ENCODE assay signal across 27 mouse cellular contexts in genomic region chr4:143305987-143306772, GRCm38 (mm10). TPM values are rescaled to one million over a fixed set of nuclear protein-coding genes. Genes with fewer than 3 reads are reported as not detected.
DNase-seq lines count a peak whose midpoint lies in the region; ATAC-seq and TF ChIP-seq lines count a peak whose summit lies in the region.
"Had no signal": no experiment of that assay in that cellular context is flagged by ENCODE, and none has a peak within 500 bp of the region (broad histone marks: within the 10 kb centered on the region; RNA-seq: fewer than 3 reads in every experiment).

No protein-coding gene starts in this region.

- no peak for TF ChIP-seq EP300 in lung, postnatal 0 days (IDR thresholded peaks at IDR 0.05)

- no peak overlapping the region for H3K4me3 ChIP-seq in lung, postnatal 0 days (ENCODE audit: low read depth, low read length)
- no peak overlapping the region for H3K4me3 ChIP-seq in midbrain, postnatal 0 days (ENCODE audit: low read depth, low read length)
- H3K4me3 ChIP-seq: embryonic facial prominence, embryonic 12.5 days; erythroblast, embryonic 14.5 days; gastrocnemius, adult 2 months; kidney, embryonic 15.5 days; limb, embryonic 13.5 days; liver, embryonic 13.5 days; neural tube, embryonic 12.5 days had no signal

- H3K36me3 ChIP-seq in lung, postnatal 0 days (ENCODE audit: insufficient read depth, low read length), result no peaks in the 10 kb centered on the region
- H3K36me3 ChIP-seq in midbrain, postnatal 0 days (ENCODE audit: insufficient read depth, low read length), result no peaks in the 10 kb centered on the region
- H3K36me3 ChIP-seq: embryonic facial prominence, embryonic 12.5 days; kidney, embryonic 15.5 days; liver, embryonic 13.5 days; neural tube, embryonic 12.5 days had no signal

- no peak overlapping the region for H3K27ac ChIP-seq in lung, postnatal 0 days (ENCODE audit: low read length)
- no peak overlapping the region for H3K27ac ChIP-seq in midbrain, postnatal 0 days (ENCODE audit: low read depth, low read length)
- H3K27ac ChIP-seq: embryonic facial prominence, embryonic 12.5 days; gastrocnemius, adult 2 months; hindbrain, embryonic 14.5 days; kidney, embryonic 15.5 days; limb, embryonic 13.5 days; liver, embryonic 13.5 days; neural tube, embryonic 12.5 days; stomach, postnatal 0 days had no signal

- 48% methylated on average over 5 of the region's 5 CpGs for whole genome bisulfite sequencing in lung, postnatal 0 days
- 62% methylated on average over 5 of the region's 5 CpGs for WGBS in midbrain, postnatal 0 days

- DNase-seq in embryo, embryonic 10.5 days (ENCODE audit: low spot score), result peak; percentile 37
- no peak for DNase-seq in embryo, embryonic 9.5 days (ENCODE audit: extremely low spot score)
- peak; percentile 14 for DNase-seq in lung, postnatal 0 days (ENCODE audit: low spot score)
- no peak for DNase-seq in lung, postnatal 14 days
- peak; percentile 83 for DNase-seq in ZHBTc4 (ENCODE audit: low read depth, low spot score)
- DNase-seq in midbrain, postnatal 0 days (ENCODE audit: low spot score), result peak; percentile 63
- no peak for DNase-seq in layer of hippocampus, postnatal 25 days (ENCODE audit: extremely low spot score in 1 of 2, low spot score in 1 of 2)
- DNase-seq: adrenal gland, adult 8-10 months; cerebellum, postnatal 10 days; gastrocnemius, adult 2 months; heart, postnatal 10 days; kidney, postnatal 4 days; layer of hippocampus, adult 9-11 months; liver, embryonic 13.5 days had no signal

- ATAC-seq in lung, postnatal 0 days, result no peak
- no peak for ATAC-seq in midbrain, postnatal 0 days (ENCODE audit: low FRiP score)
- ATAC-seq: CD4-positive, CD25-positive, alpha-beta regulatory T cell, adult 4 months; intestine, embryonic 16.5 days had no signal

- no peak for TF ChIP-seq CTCF in lung, postnatal 0 days (IDR thresholded peaks at IDR 0.05)
- TF ChIP-seq CTCF in midbrain, postnatal 0 days (IDR thresholded peaks at IDR 0.05), result no peak

- no peaks in the 10 kb centered on the region for H3K9me3 ChIP-seq in lung, postnatal 0 days (ENCODE audit: low read length)
- H3K9me3 ChIP-seq in midbrain, postnatal 0 days (ENCODE audit: low read length), result no peaks in the 10 kb centered on the region
- H3K9me3 ChIP-seq: embryonic facial prominence, embryonic 12.5 days; kidney, embryonic 15.5 days; limb, embryonic 13.5 days; liver, embryonic 13.5 days; neural tube, embryonic 12.5 days had no signal

- no peak overlapping the region for H3K4me2 ChIP-seq in lung, postnatal 0 days (replicated peaks; ENCODE audit: low read depth, low read length)
- no peak overlapping the region for H3K4me2 ChIP-seq in midbrain, postnatal 0 days (ENCODE audit: low read depth, low read length, poor library complexity, severe bottlenecking)
- H3K4me2 ChIP-seq: embryonic facial prominence, embryonic 12.5 days; heart, embryonic 11.5 days; hindbrain, embryonic 14.5 days; kidney, embryonic 15.5 days; limb, embryonic 13.5 days; liver, embryonic 13.5 days; neural tube, embryonic 12.5 days had no signal

- no peak overlapping the region for H3K9ac ChIP-seq in lung, postnatal 0 days (replicated peaks; ENCODE audit: low read depth)
- H3K9ac ChIP-seq in midbrain, postnatal 0 days (replicated peaks; ENCODE audit: low read length, poor library complexity, severe bottlenecking), result no peak overlapping the region
- H3K9ac ChIP-seq: embryonic facial prominence, embryonic 12.5 days; hindbrain, embryonic 14.5 days; kidney, embryonic 15.5 days; limb, embryonic 13.5 days; liver, embryonic 13.5 days; neural tube, embryonic 12.5 days had no signal

- no peaks in the 10 kb centered on the region for H3K4me1 ChIP-seq in lung, postnatal 0 days (ENCODE audit: insufficient read depth, low read depth, low read length)
- no peaks in the 10 kb centered on the region for H3K4me1 ChIP-seq in midbrain, postnatal 0 days (ENCODE audit: insufficient read depth, low read length)
- H3K4me1 ChIP-seq: liver, embryonic 13.5 days had no signal

- no peaks in the 10 kb centered on the region for H3K27me3 ChIP-seq in lung, postnatal 0 days (replicated peaks; ENCODE audit: insufficient read depth, low read length)
- no peaks in the 10 kb centered on the region for H3K27me3 ChIP-seq in midbrain, postnatal 0 days (ENCODE audit: insufficient read depth, low read length)
- H3K27me3 ChIP-seq: embryonic facial prominence, embryonic 12.5 days; kidney, embryonic 15.5 days; limb, embryonic 13.5 days; neural tube, embryonic 12.5 days had no signal

RNA-seq across cellular contexts. Expression of gene Pdpn, which starts 6.8 kb away (rescaled TPM):
- 118 and 142 TPM in 2 replicates for polyA plus RNA-seq in lung, postnatal 0 days (2015; fragmentation: Nextera tagmentation; extraction: Ambion mirVana)
- total RNA-seq in midbrain, postnatal 0 days (2014; rRNA removed), result 32.3 and 37.6 TPM in 2 replicates
- polyA plus RNA-seq in midbrain, postnatal 0 days (2015; fragmentation: Nextera tagmentation; extraction: Ambion mirVana), result 33.6 and 35.2 TPM in 2 replicates
- total RNA-seq in layer of hippocampus, postnatal 25 days (2021), result 10 to 100 TPM; 16.4 to 19.5 TPM
- polyA plus RNA-seq: CD4-positive, CD25-positive, alpha-beta regulatory T cell, adult 4 months; erythroblast, embryonic 14.5 days had no signal

RNA-seq across cellular contexts. Expression of gene Lrrc38, which starts 43.4 kb away (rescaled TPM):
- polyA plus RNA-seq in lung, postnatal 0 days (2015; fragmentation: Nextera tagmentation; extraction: Ambion mirVana), result not detected in 2 replicates
- 0.33 and 2.3 TPM in 2 replicates for total RNA-seq in midbrain, postnatal 0 days (2014; rRNA removed)
- polyA plus RNA-seq in midbrain, postnatal 0 days (2015; fragmentation: Nextera tagmentation; extraction: Ambion mirVana), result 0.64 and 0.67 TPM in 2 replicates
- 1 to 10 TPM in 1 of 2 experiments, under 1 TPM in 1; 0.91 to 1.1 TPM for total RNA-seq in layer of hippocampus, postnatal 25 days (2021)
- total RNA-seq: megakaryocyte, adult 5-6 weeks had no signal
- polyA plus RNA-seq: CD4-positive, CD25-positive, alpha-beta regulatory T cell, adult 4 months; erythroblast, embryonic 14.5 days; gonadal fat pad, adult 2 months; intestine, embryonic 16.5 days; liver, embryonic 13.5 days; stomach, postnatal 0 days; thymus, postnatal 0 days had no signal

Comparison
In these comparisons a context has a peak if more than half of its experiments do, and no peak if none do; other contexts are left out.
1. DNase-seq: peak in embryo, embryonic 10.5 days (single experiment), lung, postnatal 0 days (single experiment), ZHBTc4 (single experiment) and midbrain, postnatal 0 days (single experiment); none in embryo, embryonic 9.5 days (single experiment), lung, postnatal 14 days (single experiment) and layer of hippocampus, postnatal 25 days (0 of 2).